Mouse (Mus musculus): ENCODE results near the gene Galnt16.

GRCm38 (mm10) chr12:80565793-80566192 lies 47.7 kb downstream of the Galnt16 start:
- TF ChIP-seq CTCF (IDR thresholded peaks at IDR 0.05; ENCODE audit: insufficient read depth, low read depth, low read length) (no peak), POLR2A (IDR thresholded peaks at IDR 0.05; ENCODE audit: insufficient read depth, low read depth, low read length) (no peak)
